Mouse (Mus musculus): ENCODE data around the gene Madcam1. TPM values are rescaled to one million over a fixed set of nuclear protein-coding genes. Genes with fewer than 3 reads are reported as not detected.

Gene Madcam1
- total and polyA plus RNA-seq, 2 experiments from 2014 or later = 1.4 to 2.1 TPM

- ATAC-seq (no peak), DNase-seq (ENCODE audit: low spot score) (peak; percentile 70)
- Histone ChIP-seq H3K9me3 (ENCODE audit: low read length) (no peaks in the 10 kb centered on the region), H3K27me3 (ENCODE audit: insufficient read depth, low read length) (no peaks in the 10 kb centered on the region), H3K4me1 (ENCODE audit: insufficient read depth, low read length) (peaks cover 17% of the 10 kb centered on the region), H3K9ac (replicated peaks; ENCODE audit: low read length) (peak overlapping the region; percentile 84), H3K36me3 (ENCODE audit: insufficient read depth, low read length) (peaks cover 37% of the 10 kb centered on the region), H3K4me3 (ENCODE audit: low read length) (peak overlapping the region; percentile 73), H3K4me2 (ENCODE audit: low read depth, low read length) (peak overlapping the region; percentile 96), H3K27ac (peak overlapping the region; percentile 85)
- 2% methylated on average over 10 of the region's 10 CpGs for WGBS
- TF ChIP-seq CTCF (IDR thresholded peaks at IDR 0.05; ENCODE audit: low read depth) = peak; percentile 64
Observed at GRCm38 (mm10) chr10:79682916-79683582, 18.7 kb downstream of the Madcam1 start.

GRCm38 (mm10) chr10:79683726-79684640 lies 19.6 kb downstream of the Madcam1 start:
- H3K4me3 ChIP-seq (ENCODE audit: low read length) = peak overlapping the region; percentile 73; the same call in 1 of the 2 replicates
- peaks cover 17% of the 10 kb centered on the region for H3K4me1 ChIP-seq (ENCODE audit: insufficient read depth, low read length)
- DNase-seq (ENCODE audit: low spot score) (no peak), ATAC-seq (no peak)
- 88% methylated on average over 6 of the region's 6 CpGs for WGBS
- peak overlapping the region; percentile 84; the same call in 1 of the 2 replicates for H3K9ac ChIP-seq (replicated peaks; ENCODE audit: low read length)
- no peak overlapping the region for H3K27ac ChIP-seq
- H3K36me3 ChIP-seq (ENCODE audit: insufficient read depth, low read length) = peaks cover 44% of the 10 kb centered on the region
- H3K9me3 ChIP-seq (ENCODE audit: low read length) = no peaks in the 10 kb centered on the region
- TF ChIP-seq CTCF (IDR thresholded peaks at IDR 0.05; ENCODE audit: low read depth) = no peak
- H3K27me3 ChIP-seq (ENCODE audit: insufficient read depth, low read length) = no peaks in the 10 kb centered on the region
- peak overlapping the region; percentile 96 for H3K4me2 ChIP-seq (ENCODE audit: low read depth, low read length)

DNA sequence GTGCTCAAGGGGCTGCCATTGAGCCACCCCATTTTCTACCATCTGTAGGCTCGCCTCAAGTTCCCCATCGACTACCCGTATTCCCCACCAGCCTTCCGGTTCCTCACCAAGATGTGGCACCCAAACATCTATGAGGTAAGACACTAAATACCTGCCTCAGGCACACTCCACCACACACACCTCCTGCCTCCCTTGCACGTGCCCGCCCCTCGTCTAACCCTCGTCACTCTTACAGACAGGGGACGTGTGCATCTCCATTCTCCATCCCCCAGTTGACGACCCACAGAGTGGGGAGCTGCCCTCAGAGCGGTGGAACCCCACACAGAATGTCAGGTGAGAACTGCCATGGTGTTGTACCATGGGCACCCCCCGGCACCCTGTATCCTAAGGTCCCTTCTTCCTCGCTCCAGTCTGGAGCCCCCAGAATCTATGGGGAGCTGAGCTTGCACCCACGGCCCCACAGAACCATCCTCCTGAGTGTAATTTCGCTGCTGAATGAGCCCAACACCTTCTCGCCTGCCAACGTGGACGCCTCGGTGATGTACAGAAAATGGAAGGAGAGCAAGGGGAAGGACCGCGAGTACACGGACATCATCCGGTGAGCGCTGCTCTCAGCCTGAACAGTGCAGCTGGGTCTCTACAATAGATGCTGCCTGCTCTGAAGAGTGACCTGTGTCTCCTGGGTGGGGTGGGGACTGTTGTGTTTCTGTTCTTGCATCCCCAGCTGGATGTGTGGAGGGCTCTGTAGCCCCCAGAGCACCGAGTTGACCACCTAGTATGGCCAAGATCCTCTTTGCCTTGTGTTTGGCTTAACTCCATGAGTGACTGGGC lies 20.6 kb downstream of the Madcam1 start:
- H3K27me3 ChIP-seq (ENCODE audit: insufficient read depth, low read length) = no peaks in the 10 kb centered on the region
- ATAC-seq (no peak), DNase-seq (ENCODE audit: low spot score) (no peak)
- H3K4me1 ChIP-seq (ENCODE audit: insufficient read depth, low read length) = peaks cover 17% of the 10 kb centered on the region
- no peaks in the 10 kb centered on the region for H3K9me3 ChIP-seq (ENCODE audit: low read length)
- no peak overlapping the region for H3K4me3 ChIP-seq (ENCODE audit: low read length)
- peaks cover 44% of the 10 kb centered on the region for H3K36me3 ChIP-seq (ENCODE audit: insufficient read depth, low read length)
- no peak overlapping the region for H3K27ac ChIP-seq
- H3K9ac ChIP-seq (replicated peaks; ENCODE audit: low read length) = no peak overlapping the region
- WGBS = 94% methylated on average over 25 of the region's 25 CpGs
- no peak for TF ChIP-seq CTCF (IDR thresholded peaks at IDR 0.05; ENCODE audit: low read depth)
- H3K4me2 ChIP-seq (ENCODE audit: low read depth, low read length) = no peak overlapping the region

GRCm38 (mm10) chr10:79686219-79686618 lies 21.9 kb downstream of the Madcam1 start:
- no peak overlapping the region for H3K4me3 ChIP-seq (ENCODE audit: low read length)
- peaks cover 11% of the 10 kb centered on the region for H3K4me1 ChIP-seq (ENCODE audit: insufficient read depth, low read length)
- 88% methylated on average over 2 of the region's 2 CpGs for WGBS
- peaks cover 44% of the 10 kb centered on the region for H3K36me3 ChIP-seq (ENCODE audit: insufficient read depth, low read length)
- H3K9ac ChIP-seq (replicated peaks; ENCODE audit: low read length) = no peak overlapping the region
- DNase-seq (ENCODE audit: low spot score) (no peak), ATAC-seq (no peak)
- TF ChIP-seq CTCF (IDR thresholded peaks at IDR 0.05; ENCODE audit: low read depth) = no peak
- H3K9me3 ChIP-seq (ENCODE audit: low read length) = no peaks in the 10 kb centered on the region
- no peaks in the 10 kb centered on the region for H3K27me3 ChIP-seq (ENCODE audit: insufficient read depth, low read length)
- no peak overlapping the region for H3K27ac ChIP-seq
- H3K4me2 ChIP-seq (ENCODE audit: low read depth, low read length) = no peak overlapping the region

- no peak overlapping the region for H3K4me2 ChIP-seq (ENCODE audit: low read depth, low read length)
- no peak overlapping the region for H3K4me3 ChIP-seq (ENCODE audit: low read length)
- H3K9ac ChIP-seq (replicated peaks; ENCODE audit: low read length) = no peak overlapping the region
- peaks cover 44% of the 10 kb centered on the region for H3K36me3 ChIP-seq (ENCODE audit: insufficient read depth, low read length)
- DNase-seq (ENCODE audit: low spot score) = no peak
- WGBS = 100% methylated on average over 1 of the region's 1 CpGs
- H3K4me1 ChIP-seq (ENCODE audit: insufficient read depth, low read length) = peaks cover 10% of the 10 kb centered on the region
- no peak for ATAC-seq
- TF ChIP-seq CTCF (IDR thresholded peaks at IDR 0.05; ENCODE audit: low read depth) = no peak
- no peak overlapping the region for H3K27ac ChIP-seq
- no peaks in the 10 kb centered on the region for H3K27me3 ChIP-seq (ENCODE audit: insufficient read depth, low read length)
- H3K9me3 ChIP-seq (ENCODE audit: low read length) = no peaks in the 10 kb centered on the region
Observed at GRCm38 (mm10) chr10:79686691-79687090, 22.3 kb downstream of the Madcam1 start.

DNA sequence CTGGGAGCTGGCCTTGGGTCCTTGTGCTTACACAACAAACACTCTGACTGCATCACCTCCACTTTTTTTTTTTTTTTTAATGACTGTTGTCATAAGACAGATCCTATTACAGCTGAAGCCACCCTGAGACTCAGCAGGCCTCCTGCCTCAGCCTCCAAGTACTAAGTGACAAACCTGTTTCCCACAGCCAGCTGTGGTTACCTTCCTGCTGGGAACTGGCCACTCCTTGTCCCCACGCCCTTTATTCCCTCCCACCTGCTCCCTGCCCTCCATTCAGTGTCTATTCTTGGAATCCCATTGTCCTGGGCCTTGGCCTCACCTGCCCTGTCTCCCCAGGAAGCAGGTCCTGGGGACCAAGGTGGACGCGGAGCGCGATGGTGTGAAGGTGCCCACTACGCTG lies 23.2 kb downstream of the Madcam1 start:
- Histone ChIP-seq H3K36me3 (ENCODE audit: insufficient read depth, low read length) (peaks cover 44% of the 10 kb centered on the region), H3K4me2 (ENCODE audit: low read depth, low read length) (no peak overlapping the region)

More for the DNA sequence above, 23.2 kb downstream of the Madcam1 start:
- Histone ChIP-seq H3K9ac (replicated peaks; ENCODE audit: low read length) (no peak overlapping the region), H3K9me3 (ENCODE audit: low read length) (no peaks in the 10 kb centered on the region), H3K4me3 (ENCODE audit: low read length) (no peak overlapping the region), H3K27ac (no peak overlapping the region), H3K27me3 (ENCODE audit: insufficient read depth, low read length) (no peaks in the 10 kb centered on the region), H3K4me1 (ENCODE audit: insufficient read depth, low read length) (peaks cover 10% of the 10 kb centered on the region)
- no peak for ATAC-seq
- DNase-seq (ENCODE audit: low spot score) = no peak
- WGBS = 96% methylated on average over 6 of the region's 6 CpGs
- TF ChIP-seq CTCF (IDR thresholded peaks at IDR 0.05; ENCODE audit: low read depth) = no peak

Measured in hindbrain, postnatal 0 days (tissue).